In genomic region chr19:4001752-4002151, GRCm38 (mm10) we compare ENCODE assay signal across 1 mouse cellular context.
TF ChIP-seq lines count a peak whose summit lies in the region.

No protein-coding gene starts in this region.

TF ChIP-seq in MEL, 35 proteins besides CTCF, POLR2A, EP300 and RAD21:
- TF ChIP-seq SMC3 (IDR thresholded peaks at IDR 0.05; ENCODE audit: low read depth, low read length) (no peak), ETS1 (IDR thresholded peaks at IDR 0.05; ENCODE audit: low read depth, low read length) (no peak), NELFE (IDR thresholded peaks at IDR 0.05; ENCODE audit: low read depth, low read length) (no peak), MAZ (IDR thresholded peaks at IDR 0.05; ENCODE audit: low read depth, low read length) (no peak), CHD1 (IDR thresholded peaks at IDR 0.05; ENCODE audit: low read depth, low read length) (no peak)
TF ChIP-seq in MEL: peak in this region for 0.
